Mouse (Mus musculus) fat pad, adult 2 months (tissue): ENCODE data around the gene Tgfbr2.

ENCODE experiments used
- DNase-seq: peaks from one replicate; pipeline ENCODE4 v3.0.0-alpha.2; 2011; ENCODE audit warnings: low read depth, low spot score; ENCODE audit errors: extremely low read depth

Gene Tgfbr2

GRCm38 (mm10) chr9:116174481-116175461, at the start of gene Tgfbr2:
Gene Tgfbr2 (minus strand): TSS chr9:116175360.
- DNase-seq, result no peak

DNA sequence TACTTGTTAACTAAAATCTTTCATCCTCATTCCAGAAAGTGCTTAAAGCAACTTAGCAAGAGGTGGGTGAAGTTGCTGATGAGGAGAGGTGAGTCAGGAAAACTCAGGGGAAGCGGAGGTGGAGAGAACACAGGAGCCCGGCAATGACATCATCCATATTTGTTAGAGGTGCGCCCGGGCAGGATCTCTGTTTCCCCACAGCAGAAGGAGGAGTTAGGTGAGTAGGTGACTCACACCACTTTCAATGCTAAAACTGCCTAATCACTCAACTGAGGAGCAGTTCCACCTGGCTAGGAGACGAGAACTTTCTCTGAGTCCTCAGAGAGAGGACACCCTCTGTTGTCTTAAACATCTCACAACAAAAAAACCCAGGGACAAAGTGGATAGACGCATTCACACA, 48.2 kb upstream of the Tgfbr2 start:
- peak; percentile 39 for DNase-seq

DNA sequence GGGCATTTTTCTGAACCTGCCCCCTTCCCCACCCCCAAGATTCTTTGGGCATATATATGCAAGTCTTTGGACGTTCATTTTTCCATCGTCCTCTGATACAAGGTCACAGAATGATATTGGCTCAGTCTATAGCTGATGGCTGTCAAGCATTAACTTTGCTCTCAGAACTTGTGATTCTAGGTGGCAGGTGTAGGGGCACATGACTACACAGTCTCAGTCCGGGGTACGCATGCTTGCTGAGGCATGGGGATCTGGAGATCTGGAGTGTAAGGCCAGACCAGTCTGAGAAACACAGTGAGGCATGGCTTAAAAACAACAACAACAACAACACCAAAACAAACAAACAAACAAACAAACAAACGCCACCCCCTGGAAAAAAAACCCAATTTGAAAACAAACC, 47.5 kb upstream of the Tgfbr2 start:
- DNase-seq, result no peak

- DNase-seq, result no peak
Observed at GRCm38 (mm10) chr9:116222000-116222399, 46.8 kb upstream of the Tgfbr2 start.

DNA sequence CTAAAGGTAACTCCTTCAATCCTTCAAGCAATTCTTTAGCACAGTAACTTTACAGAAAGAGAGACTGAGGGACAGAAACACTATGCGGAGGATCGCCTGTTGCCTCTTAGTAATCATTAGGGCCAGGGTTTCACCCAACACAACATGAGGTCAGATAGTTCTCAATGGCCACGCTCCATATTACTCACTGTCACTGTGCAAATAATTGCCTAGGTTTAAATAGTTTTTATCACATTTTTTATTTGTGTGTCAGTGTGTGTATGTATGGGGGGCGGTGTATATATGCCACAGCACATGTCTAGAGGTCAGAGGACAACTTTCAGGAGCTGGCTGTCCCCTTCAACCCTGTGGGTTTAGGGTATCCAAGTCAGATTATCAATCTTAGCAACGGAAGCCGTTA, 46.4 kb upstream of the Tgfbr2 start:
- no peak for DNase-seq

GRCm38 (mm10) chr9:116220616-116221015, 45.5 kb upstream of the Tgfbr2 start:
- DNase-seq, result no peak

GRCm38 (mm10) chr9:116220159-116220515, 45.0 kb upstream of the Tgfbr2 start:
- DNase-seq, result no peak

DNA sequence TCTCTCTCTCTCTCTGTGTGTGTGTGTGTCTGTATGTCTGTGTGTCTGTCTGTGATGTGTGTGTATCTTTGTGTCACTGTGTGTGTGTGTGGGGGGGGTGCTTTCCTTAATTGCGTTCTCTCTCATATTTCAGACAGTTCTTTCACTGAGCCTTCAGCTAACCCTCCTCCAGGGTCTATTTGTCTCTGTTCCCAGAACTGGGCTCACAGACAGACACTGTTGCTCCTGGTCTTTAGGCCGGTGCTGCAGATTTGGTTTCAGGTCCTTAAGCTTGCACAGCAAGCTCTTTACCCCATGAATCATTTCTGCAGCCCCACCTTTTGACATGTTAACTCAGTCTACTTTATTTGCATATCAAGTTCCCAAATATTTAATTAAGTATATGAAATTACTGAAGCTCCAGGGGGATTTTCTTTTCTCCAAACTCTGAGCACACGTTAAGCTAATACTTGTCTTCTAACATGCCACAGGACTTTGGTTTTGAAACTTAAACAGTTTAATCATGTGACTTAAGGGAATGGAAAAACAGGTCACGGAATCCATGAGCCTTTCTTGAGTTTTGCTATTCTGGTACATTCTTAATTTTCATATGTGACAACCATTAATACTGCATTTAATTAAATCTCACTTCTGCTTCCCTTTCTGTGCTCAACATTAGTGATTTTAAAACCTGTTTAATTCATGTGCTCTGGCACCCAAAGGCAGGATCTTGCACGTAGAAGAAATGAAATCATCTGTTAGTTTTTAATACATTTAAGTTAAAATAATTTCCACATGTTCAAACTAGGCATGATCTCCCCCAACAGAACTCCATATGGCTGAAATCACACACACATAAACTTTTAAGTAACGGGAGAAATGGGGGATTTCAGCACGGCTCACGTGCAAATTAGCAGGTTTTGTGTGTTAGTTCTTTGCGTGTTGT, 44.3 kb upstream of the Tgfbr2 start:
- no peak for DNase-seq

GRCm38 (mm10) chr9:116218780-116219179, 43.6 kb upstream of the Tgfbr2 start:
- DNase-seq, result no peak

DNA sequence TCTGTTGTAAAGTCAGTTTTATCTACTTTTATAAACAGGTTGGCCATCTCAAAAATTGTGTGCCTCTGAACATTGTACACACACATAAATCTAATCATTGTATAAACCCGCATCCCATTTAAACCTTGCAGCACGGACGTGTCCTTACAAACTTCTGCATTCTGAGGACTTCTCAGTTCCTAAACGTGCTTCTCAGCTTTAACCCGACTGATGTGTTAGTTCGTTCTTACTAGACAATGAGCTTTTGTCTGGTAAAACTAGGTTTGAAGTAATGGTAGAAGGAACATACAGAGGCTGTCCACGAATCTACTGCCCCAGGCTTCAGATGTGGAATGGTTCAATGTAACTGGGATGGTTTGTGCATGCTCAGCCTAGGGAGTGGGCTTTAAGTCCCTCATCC, 41.9 kb upstream of the Tgfbr2 start:
- DNase-seq, result no peak

DNA sequence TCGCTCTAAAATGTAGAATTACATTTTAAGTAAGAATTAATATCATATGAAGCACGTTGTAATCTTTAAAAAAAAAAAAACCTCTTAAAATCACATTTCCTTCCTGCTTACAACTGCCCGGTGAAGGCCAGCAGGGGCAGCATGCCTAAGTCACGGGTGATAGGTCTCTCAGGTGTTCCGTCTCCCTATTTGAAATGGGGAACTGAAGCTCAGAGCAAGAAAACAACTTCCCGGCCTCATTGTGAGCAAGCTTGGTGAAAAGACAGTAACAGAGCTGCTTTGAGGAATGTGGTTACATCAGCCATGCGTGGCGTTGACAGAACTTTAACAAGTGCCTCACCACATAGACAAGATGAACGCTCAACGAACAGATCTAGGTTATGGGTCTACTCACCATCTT, 41.5 kb upstream of the Tgfbr2 start:
- DNase-seq, result no peak

- DNase-seq, result no peak
Observed at GRCm38 (mm10) chr9:116214296-116214695, 39.1 kb upstream of the Tgfbr2 start.

GRCm38 (mm10) chr9:116212915-116213619, 37.9 kb upstream of the Tgfbr2 start:
- DNase-seq, result no peak

DNA sequence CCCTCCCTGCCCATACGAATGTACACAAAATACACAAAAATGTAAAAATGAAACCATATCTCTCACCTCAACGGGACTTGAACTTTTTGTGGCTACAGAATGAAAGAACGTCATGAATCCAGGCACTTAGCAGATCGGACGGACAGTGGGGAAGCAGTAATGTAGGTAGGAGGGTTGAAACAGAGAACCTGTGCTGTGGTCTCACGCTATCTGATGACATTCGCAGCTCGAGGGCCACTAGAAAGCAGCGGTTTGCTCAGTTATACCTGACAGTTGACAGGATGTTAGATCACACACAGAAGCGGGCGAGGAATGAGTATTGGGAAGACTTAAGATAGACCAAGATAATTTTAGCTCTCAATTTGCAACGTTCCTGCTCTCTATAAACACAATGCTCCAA, 36.9 kb upstream of the Tgfbr2 start:
- no peak for DNase-seq

- DNase-seq, result peak; percentile 50
Observed at GRCm38 (mm10) chr9:116208169-116208904, 33.2 kb upstream of the Tgfbr2 start.

DNA sequence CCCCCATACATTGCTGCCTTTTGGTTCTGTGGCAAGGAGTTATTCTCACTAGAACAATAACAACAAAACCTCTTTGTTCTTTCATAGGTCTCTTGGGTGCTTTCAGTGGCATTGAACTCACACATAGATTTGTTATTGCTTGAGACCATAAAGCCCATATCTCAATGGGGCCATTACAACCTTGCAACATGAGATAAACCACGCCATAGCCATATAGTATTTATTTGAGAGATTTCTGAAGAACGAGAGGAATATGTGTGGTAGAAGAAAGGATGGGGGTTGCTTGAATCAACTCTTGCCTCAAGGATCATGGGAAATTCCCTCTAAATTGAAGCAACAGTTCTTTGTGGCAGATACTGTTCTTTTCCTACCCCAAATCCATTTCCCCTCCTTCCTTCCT, 31.7 kb upstream of the Tgfbr2 start:
- DNase-seq, result no peak

DNA sequence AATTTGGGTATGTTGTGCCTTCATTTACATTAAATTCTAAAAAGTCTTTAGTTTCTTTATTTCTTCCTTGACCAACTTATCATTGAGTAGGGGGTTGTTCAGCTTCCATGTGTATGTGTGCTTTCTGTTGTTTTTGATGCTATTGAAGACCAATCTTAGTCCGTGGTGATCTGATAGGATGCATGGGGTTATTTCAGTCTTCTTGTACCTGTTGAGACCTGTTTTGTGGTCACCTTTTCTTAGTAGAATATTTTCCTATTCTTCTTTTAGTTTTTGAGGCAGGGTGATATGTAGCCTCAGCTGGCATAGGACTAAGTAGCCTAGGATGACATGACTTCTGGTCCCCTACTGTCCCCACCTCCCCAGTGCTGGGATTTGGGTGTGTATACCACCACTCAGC, 28.5 kb upstream of the Tgfbr2 start:
- DNase-seq, result no peak

GRCm38 (mm10) chr9:116199127-116199526, 24.0 kb upstream of the Tgfbr2 start:
- DNase-seq, result no peak

DNA sequence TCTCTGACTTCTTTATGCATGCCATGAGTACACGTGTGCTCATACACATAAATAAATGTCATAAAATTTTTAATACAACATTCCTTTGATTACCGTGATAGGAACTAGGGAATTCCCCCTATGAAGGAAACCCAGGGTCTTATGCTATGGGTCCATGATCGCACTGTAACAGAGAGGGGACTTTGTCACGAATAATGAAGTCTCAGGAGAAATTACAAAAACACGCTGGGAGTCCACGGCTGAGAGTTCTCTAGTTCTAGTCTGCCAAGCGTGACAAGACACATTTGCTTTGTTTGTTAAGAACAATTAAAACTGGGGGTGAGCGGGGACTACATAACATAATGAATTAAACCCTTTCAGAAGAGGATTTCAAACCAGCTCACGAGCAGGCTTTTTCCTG, 23.3 kb upstream of the Tgfbr2 start:
- no peak for DNase-seq

DNA sequence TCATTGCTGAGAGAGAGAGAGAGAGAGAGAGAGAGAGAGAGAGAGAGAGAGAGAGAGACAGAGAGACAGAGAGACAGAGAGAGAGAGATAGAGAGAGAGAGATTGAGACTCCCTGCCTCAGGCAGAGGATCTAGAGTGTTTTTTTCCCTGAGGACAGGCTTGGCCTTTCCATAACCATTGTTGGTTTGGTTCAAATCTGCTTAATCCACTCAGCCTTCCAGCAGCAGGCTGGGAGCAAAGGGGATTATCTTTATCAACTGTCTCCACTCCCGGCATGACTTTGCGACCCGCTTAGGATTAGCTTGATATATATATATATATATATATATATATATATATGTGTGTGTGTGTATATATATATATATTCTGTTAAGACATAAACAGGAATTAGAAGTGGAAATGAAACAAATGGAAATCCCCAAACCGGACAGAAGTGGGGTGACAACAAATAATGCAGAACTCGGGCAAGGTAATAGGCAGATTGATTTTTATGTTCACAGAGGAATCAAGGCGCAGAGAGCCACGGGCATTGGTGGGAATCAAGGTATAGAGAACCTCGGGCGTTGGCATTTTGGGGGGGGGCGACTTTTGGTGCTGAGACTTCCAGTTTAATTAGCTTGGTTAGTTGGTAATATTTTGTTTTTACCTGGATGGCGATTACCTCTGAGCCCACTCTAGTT, 22.5 kb upstream of the Tgfbr2 start:
- no peak for DNase-seq
